Mouse (Mus musculus) neural tube, embryonic 14.5 days (tissue): ENCODE results near the gene Xrcc1. TPM values are rescaled to one million over a fixed set of nuclear protein-coding genes. Genes with fewer than 3 reads are reported as not detected.

Experiments used
- ATAC-seq: fragments of 200-750 bp; cut with Nextera tagmentation; 2 replicates; pipeline ENCODE4 v1.8.0; 2017; ENCODE audit warnings: low read depth, mild to moderate bottlenecking, moderate TSS enrichment, moderate library complexity
- H3K27ac ChIP-seq: fragments of 300-500 bp; sonication (generic); 2 replicates; pipeline ENCODE4 v1.5.1; 2014; ENCODE audit warnings: low read depth, mild to moderate bottlenecking, control low read depth, low read length, moderate library complexity, mixed read lengths
- H3K27me3 ChIP-seq: fragments of 300-500 bp; sonication (generic); 2 replicates; pipeline ENCODE4 v1.6.1; 2014; ENCODE audit warnings: low read length; ENCODE audit not compliant: control insufficient read depth, insufficient read depth
- H3K36me3 ChIP-seq: fragments of 300-500 bp; sonication (generic); 2 replicates; pipeline ENCODE4 v1.6.1; 2014; ENCODE audit warnings: low read length, mixed read lengths; ENCODE audit not compliant: control insufficient read depth, insufficient read depth
- H3K4me1 ChIP-seq: fragments of 300-500 bp; sonication (generic); 2 replicates; pipeline ENCODE4 v1.6.1; 2014; ENCODE audit warnings: low read length; ENCODE audit not compliant: control insufficient read depth, insufficient read depth
- H3K4me2 ChIP-seq: fragments of 300-500 bp; sonication (generic); 2 replicates; pipeline ENCODE4 v1.6.1; 2014; ENCODE audit warnings: mild to moderate bottlenecking, low read depth, low read length, control low read depth
- H3K4me3 ChIP-seq: fragments of 300-500 bp; sonication (generic); 2 replicates; pipeline ENCODE4 v1.5.1; 2014; ENCODE audit warnings: low read depth, low read length, control low read depth, mixed read lengths
- H3K9ac ChIP-seq: fragments of 300-500 bp; sonication (generic); replicated peaks from 2 replicates; pipeline ENCODE4 v1.6.1; 2014; ENCODE audit warnings: low read depth, mild to moderate bottlenecking, control low read depth, low read length, mixed read lengths
- H3K9me3 ChIP-seq: fragments of 300-500 bp; sonication (generic); 2 replicates; pipeline ENCODE4 v1.6.1; 2016; ENCODE audit warnings: low read length; ENCODE audit not compliant: control insufficient read depth
- WGBS: fragments of 180-500 bp; shearing (Covaris S2); extraction: QIAGEN DNeasy Blood & Tissue Kit; methylation state at CpG from one replicate; pipeline ENCODE4 v1.1.7; 2014; 5-methylcytosine and 5-hydroxymethylcytosine counted together
- polyA plus RNA-seq: library from polyadenylated mRNA; unstranded; fragments of >200 nt; fragmentation: Nextera tagmentation; extraction: Ambion mirVana; gene quantifications from 2 replicates; pipeline ENCODE4 v1.2.1, GENCODE M21; 2014

Xrcc1 gene
- polyA plus RNA-seq, 1 experiment from 2014 or later = 54.1 TPM

- 0 out of 2 replicates have a peak, but pooled peaks cover 2% of the 10 kb centered on the region for H3K27me3 ChIP-seq
- no peaks in the 10 kb centered on the region for H3K4me1 ChIP-seq
- H3K9ac ChIP-seq = no peak overlapping the region
- no peak for ATAC-seq
- H3K9me3 ChIP-seq = no peaks in the 10 kb centered on the region
- 82% methylated on average over 15 of the region's 15 CpGs for WGBS
- no peaks in the 10 kb centered on the region for H3K36me3 ChIP-seq
- no peak overlapping the region for H3K4me2 ChIP-seq
- H3K4me3 ChIP-seq = no peak overlapping the region
- no peak overlapping the region for H3K27ac ChIP-seq
Observed at GRCm38 (mm10) chr7:24599211-24600067, 53.4 kb downstream of the Xrcc1 start.

DNA sequence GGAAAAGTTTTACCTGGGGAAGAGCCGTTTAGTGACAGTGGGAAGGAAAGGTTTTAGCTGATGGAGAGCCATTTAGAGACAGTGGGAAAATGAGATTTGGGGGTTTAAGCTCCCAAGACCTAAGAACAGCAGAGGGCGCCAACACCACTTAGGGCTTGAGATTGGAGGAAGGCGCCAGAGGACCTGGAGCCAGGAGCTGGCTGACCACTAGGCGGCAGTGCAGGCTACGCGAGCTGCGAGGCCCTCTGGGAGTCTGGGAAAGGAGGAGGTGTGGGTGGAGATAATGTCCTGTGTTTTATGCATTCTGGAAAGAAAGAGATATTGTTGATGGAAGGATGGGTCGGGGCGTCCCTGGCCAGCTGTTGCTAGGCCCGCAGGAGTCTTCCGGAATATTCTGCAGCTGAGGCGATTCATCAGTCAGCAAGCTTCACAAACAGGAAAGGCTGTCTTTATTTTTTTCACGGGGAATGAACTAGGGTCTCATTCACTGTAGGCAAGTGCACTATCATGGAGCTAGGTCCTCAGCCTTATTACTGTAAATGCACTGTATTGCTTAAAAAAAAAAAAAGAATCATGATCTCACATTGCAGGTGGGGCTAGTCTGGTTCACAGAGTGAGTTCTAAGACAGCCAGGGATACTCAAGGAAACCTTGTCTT lies 55.0 kb downstream of the Xrcc1 start:
- no peaks in the 10 kb centered on the region for H3K4me1 ChIP-seq
- no peak overlapping the region for H3K27ac ChIP-seq
- no peaks in the 10 kb centered on the region for H3K9me3 ChIP-seq
- no peaks in the 10 kb centered on the region for H3K27me3 ChIP-seq
- WGBS = 4% methylated on average over 13 of the region's 13 CpGs
- peak overlapping the region; percentile 31 for H3K4me2 ChIP-seq
- no peaks in the 10 kb centered on the region for H3K36me3 ChIP-seq
- H3K9ac ChIP-seq = no peak overlapping the region
- peak; percentile 86 for ATAC-seq
- H3K4me3 ChIP-seq = peak overlapping the region; percentile 0; the same call in 1 of the 2 replicates

GRCm38 (mm10) chr7:24605561-24605960 lies 59.5 kb downstream of the Xrcc1 start:
- Histone ChIP-seq H3K9ac (no peak overlapping the region), H3K36me3 (no peaks in the 10 kb centered on the region), H3K27me3 (peaks cover 7% of the 10 kb centered on the region), H3K27ac (no peak overlapping the region), H3K4me3 (no peak overlapping the region), H3K9me3 (no peaks in the 10 kb centered on the region), H3K4me1 (0 out of 2 replicates have a peak, but pooled peaks cover 1% of the 10 kb centered on the region), H3K4me2 (no peak overlapping the region)
- ATAC-seq = no peak
- 91% methylated on average over 7 of the region's 7 CpGs for WGBS

DNA sequence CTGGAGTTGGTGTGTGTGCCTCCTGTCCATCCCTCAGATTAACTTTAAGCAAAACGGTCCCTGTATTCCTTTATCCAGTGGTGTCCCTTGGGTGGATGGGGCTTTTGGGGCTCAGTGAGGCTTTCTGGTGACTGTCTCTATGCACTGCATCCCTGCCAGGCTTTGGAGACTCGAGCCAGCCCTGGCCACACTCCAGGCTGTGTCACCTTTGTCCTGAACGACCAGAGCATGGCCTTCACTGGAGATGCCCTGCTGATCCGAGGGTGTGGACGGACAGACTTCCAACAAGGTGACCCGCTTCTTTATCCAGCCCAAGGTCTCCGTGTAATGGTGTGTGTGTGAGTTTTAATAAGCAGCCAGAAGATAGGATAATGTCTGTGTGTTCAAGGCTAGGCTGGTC lies 60.0 kb downstream of the Xrcc1 start:
- Histone ChIP-seq H3K4me1 (0 out of 2 replicates have a peak, but pooled peaks cover 2% of the 10 kb centered on the region), H3K27me3 (peaks cover 12% of the 10 kb centered on the region), H3K4me3 (no peak overlapping the region), H3K9ac (no peak overlapping the region), H3K27ac (no peak overlapping the region), H3K9me3 (no peaks in the 10 kb centered on the region), H3K4me2 (no peak overlapping the region), H3K36me3 (no peaks in the 10 kb centered on the region)
- no peak for ATAC-seq
- WGBS = 87% methylated on average over 7 of the region's 7 CpGs

DNA sequence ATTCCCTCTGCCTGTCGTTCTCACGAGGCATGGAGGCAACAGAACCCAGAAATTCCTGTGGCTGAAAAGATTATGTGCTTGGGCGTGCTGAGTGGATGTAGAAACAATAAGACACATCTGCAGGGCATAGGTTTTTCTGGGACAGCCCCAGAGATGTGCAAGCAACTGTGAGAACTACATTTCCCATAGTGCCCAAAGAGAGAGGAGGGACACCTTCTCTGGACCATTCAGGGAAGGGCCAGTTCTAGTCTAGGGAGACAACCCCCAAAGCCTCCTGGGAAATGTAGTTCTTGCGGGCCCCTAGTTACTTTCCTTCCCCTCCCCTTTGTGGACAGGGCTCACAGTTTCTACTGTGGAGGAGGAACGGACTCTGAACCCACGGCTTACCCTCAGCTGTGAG lies 61.9 kb downstream of the Xrcc1 start:
- Histone ChIP-seq H3K9me3 (no peaks in the 10 kb centered on the region), H3K4me2 (no peak overlapping the region), H3K4me1 (0 out of 2 replicates have a peak, but pooled peaks cover 2% of the 10 kb centered on the region), H3K4me3 (no peak overlapping the region), H3K27ac (no peak overlapping the region), H3K9ac (no peak overlapping the region), H3K27me3 (peaks cover 30% of the 10 kb centered on the region), H3K36me3 (no peaks in the 10 kb centered on the region)
- peak; percentile 77; the same call in 1 of the 2 replicates for ATAC-seq
- WGBS = 51% methylated on average over 6 of the region's 6 CpGs

DNA sequence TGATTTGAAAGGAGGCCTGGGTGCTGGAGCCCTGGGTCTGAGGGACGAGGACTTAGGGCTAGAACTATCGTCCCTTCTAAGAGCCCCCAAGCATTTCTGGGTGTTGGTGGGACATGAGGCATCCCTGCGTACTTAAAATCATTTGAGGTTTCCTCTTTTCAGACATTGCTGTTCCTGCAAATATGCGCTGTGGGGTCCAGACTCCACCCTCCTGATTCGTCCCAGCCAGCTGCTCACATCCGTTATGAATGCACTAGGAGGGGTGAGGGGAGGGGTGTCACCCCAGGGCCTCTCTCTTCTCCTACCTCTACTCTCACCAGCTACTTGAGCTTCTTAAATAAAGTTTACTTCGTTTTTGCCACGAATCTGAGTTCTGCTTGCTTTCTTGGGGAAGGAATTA lies 62.5 kb downstream of the Xrcc1 start:
- ATAC-seq = no peak
- Histone ChIP-seq H3K4me3 (no peak overlapping the region), H3K36me3 (no peaks in the 10 kb centered on the region), H3K27ac (no peak overlapping the region), H3K9ac (no peak overlapping the region), H3K9me3 (no peaks in the 10 kb centered on the region), H3K4me2 (no peak overlapping the region), H3K4me1 (0 out of 2 replicates have a peak, but pooled peaks cover 2% of the 10 kb centered on the region), H3K27me3 (peaks cover 35% of the 10 kb centered on the region)
- WGBS = 77% methylated on average over 8 of the region's 8 CpGs

DNA sequence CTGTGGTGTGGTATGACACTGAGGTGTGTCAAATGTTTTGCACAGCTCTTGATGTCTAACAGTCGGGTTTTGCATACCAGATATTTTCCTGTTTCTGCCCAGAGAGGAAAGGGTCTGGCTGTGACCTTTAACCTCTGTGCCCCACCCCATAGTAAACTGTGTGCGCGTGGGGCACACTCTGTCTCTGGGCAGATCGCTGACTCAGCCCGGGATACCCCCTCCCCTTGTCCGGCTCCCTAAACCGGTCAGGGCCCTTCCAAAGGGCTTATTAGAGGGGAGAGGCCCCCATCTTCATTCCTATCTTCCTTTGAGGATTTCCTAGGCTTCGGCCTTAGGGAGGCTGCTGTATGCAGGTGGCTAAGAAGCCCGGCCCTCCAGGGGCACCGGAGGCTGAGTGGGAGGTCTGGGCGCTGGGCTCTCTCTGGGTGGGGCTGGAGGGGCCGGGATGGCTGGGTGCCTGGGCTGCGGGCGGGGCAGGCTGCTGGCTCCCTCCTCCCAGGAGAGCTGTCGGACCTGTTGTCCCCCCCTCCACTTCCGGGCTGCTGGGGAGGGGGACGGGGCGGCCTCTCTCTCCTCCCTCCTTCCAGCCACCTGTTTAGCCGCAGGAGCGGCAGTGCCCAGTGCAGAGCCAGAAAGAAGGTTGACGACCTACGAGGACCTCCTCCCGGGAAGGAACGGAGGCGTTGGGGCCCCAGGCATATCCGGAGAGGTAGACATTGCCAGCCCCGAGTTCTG lies 64.2 kb downstream of the Xrcc1 start, which contains the start of gene Phldb3:
Gene Phldb3 (plus strand): TSS at position 620 of the 735 bp plus-strand sequence.
- H3K4me1 ChIP-seq = 0 out of 2 replicates have a peak, but pooled peaks cover 2% of the 10 kb centered on the region
- no peaks in the 10 kb centered on the region for H3K9me3 ChIP-seq
- no peaks in the 10 kb centered on the region for H3K36me3 ChIP-seq
- H3K9ac ChIP-seq = no peak within 1 kb of the TSS
- no peak within 1 kb of the TSS for H3K27ac ChIP-seq
- no peak for ATAC-seq
- peak within 1 kb of the TSS; percentile 22 for H3K4me3 ChIP-seq
- peak within 1 kb of the TSS; percentile 26 for H3K4me2 ChIP-seq
- WGBS = 4% methylated on average over 27 of the region's 27 CpGs
- H3K27me3 ChIP-seq = peaks cover 35% of the 10 kb centered on the region

- no peaks in the 10 kb centered on the region for H3K9me3 ChIP-seq
- 0 out of 2 replicates have a peak, but pooled peaks cover 2% of the 10 kb centered on the region for H3K4me1 ChIP-seq
- peak overlapping the region; percentile 26 for H3K4me2 ChIP-seq
- peak; percentile 10; the same call in 1 of the 2 replicates for ATAC-seq
- H3K4me3 ChIP-seq = peak overlapping the region; percentile 22
- 1% methylated on average over 36 of the region's 36 CpGs for WGBS
- H3K36me3 ChIP-seq = no peaks in the 10 kb centered on the region
- no peak overlapping the region for H3K9ac ChIP-seq
- peaks cover 35% of the 10 kb centered on the region for H3K27me3 ChIP-seq
- no peak overlapping the region for H3K27ac ChIP-seq
Observed at GRCm38 (mm10) chr7:24610879-24611494, 64.9 kb downstream of the Xrcc1 start.
